Mouse (Mus musculus): ENCODE measurements around the gene Psen2. TPM values are rescaled to one million over a fixed set of nuclear protein-coding genes. Genes with fewer than 3 reads are reported as not detected.

Psen2 gene
- polyA plus RNA-seq (2016; fragmentation: Nextera tagmentation; extraction: Ambion mirVana): 6.2 and 6.5 TPM in 2 replicates

DNA sequence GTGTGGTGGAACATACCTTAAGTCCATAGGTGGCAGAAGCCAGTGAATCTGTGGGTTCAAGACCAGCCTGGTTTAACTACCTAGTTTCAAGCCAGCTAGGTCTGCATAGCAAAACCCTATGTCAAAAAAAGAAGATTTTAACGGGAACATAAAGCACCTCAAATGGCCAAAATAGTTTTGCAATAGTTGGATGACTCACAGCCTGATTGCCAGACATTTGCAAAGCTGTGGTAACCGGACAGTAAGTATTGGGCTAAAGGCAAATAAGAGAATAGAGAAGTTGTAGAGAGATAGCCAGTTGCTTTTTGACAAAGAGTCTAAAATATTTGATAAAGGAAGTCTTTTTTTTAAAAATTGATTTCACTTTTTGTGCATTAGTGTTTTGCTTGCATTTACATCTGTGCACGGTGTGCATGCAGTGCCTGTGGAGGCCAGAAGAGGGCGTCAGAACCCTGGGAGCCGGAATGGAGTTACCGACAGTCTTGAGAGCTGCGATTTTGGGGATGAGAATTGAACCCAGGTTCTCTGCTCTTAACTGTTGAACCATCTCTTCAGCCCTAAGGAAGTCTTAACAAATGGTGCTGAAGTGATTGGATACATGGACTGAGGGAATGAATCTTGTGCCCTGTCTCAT, at the start of gene Psen2:
Gene Psen2, minus strand, starts transcription at position 75 of the 634 bp plus-strand sequence.
- Histone ChIP-seq H3K27ac (replicated peaks) (no peak within 1 kb of the TSS), H3K4me1 (peaks cover 7% of the 10 kb centered on the region; the same call in 1 of the 2 replicates), H3K36me3 (no peaks in the 10 kb centered on the region), H3K4me3 (no peak within 1 kb of the TSS), H3K27me3 (ENCODE audit: low read depth, poor library complexity, severe bottlenecking) (peaks cover 12% of the 10 kb centered on the region), H3K9me3 (replicated peaks) (no peaks in the 10 kb centered on the region)
- WGBS: 21% methylated on average over 7 of the region's 7 CpGs
- DNase-seq (ENCODE audit: low spot score): peak; percentile 40

DNA sequence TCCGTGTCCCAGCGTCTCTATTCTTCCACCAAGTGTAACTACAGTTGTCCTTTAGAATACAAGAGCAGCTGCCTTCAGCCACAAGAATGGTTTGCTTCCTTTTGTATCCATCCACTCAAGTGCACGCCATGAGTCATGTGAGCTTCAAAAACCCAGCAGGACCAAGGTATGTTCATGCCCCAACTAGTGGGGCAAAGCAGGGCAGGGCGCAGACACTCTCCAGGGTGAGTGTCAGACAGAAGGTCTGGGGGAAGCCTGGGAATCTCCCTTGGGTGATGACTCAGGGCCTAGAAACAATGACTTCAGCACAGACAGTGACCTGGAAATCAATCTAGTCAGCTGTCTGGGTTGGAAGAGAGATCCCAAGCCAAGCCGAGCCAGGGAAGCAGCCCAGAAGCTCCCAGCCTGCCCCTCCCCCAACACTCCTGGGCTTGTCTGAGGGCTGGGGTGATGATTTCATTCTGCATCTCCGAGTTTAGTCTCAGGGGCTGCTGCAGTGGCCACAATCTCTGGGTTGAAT, 49.6 kb upstream of the Psen2 start:
- WGBS: 40% methylated on average over 6 of the region's 6 CpGs
- peak; percentile 46 for DNase-seq (ENCODE audit: low spot score)
- Histone ChIP-seq H3K36me3 (no peaks in the 10 kb centered on the region), H3K9me3 (replicated peaks) (no peaks in the 10 kb centered on the region), H3K27ac (replicated peaks) (peak overlapping the region; percentile 63), H3K27me3 (ENCODE audit: low read depth, poor library complexity, severe bottlenecking) (peaks cover 27% of the 10 kb centered on the region), H3K4me1 (peaks cover 25% of the 10 kb centered on the region), H3K4me3 (0 out of 2 replicates have a peak overlapping the region, but pooled peaks have one; percentile 49)

DNA sequence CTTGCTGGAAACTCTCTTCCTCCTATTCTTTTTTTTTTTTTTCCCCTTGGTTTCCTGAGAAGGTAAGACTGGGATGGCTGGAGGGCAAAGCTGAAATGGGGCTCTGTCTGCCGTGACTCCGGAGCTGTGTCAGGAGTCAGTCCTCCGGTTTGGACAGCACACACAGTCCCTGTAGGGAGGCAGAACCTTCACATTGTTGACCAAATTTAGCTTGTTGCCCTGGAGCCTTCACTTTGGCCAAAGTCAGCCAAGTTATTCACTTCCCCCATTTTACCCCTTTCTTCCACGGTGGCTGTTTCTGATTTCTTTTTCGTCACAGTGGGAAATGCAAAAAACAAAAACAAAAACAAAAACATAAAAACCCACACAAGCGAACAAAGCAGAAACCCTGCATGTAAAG, 49.0 kb upstream of the Psen2 start:
- DNase-seq (ENCODE audit: low spot score): no peak
- H3K4me1 ChIP-seq: peaks cover 25% of the 10 kb centered on the region
- no peak overlapping the region for H3K27ac ChIP-seq (replicated peaks)
- H3K4me3 ChIP-seq: no peak overlapping the region
- H3K9me3 ChIP-seq (replicated peaks): no peaks in the 10 kb centered on the region
- no peaks in the 10 kb centered on the region for H3K36me3 ChIP-seq
- peaks cover 24% of the 10 kb centered on the region for H3K27me3 ChIP-seq (ENCODE audit: low read depth, poor library complexity, severe bottlenecking)
- 72% methylated on average over 6 of the region's 6 CpGs for WGBS

DNA sequence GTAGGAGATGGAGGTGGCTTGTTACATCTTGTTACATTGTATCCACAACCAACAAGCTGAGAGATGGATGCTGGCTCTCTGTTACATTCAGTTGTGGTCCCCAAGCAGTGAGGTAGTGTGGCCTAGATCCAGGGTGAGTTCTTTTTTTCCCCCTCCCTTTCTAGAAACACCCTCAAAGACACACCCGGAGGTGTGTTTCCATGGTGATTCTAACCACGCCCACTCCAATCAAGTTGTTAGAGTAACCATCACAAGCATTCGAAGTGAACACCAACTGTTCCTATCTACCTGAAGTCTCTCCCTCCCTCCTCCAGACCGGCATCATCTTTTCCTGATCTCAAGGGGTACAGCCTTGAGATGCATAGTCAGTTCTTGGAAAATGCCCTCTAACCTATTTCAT, 45.7 kb upstream of the Psen2 start:
- Histone ChIP-seq H3K27ac (replicated peaks) (no peak overlapping the region), H3K36me3 (no peaks in the 10 kb centered on the region), H3K9me3 (replicated peaks) (no peaks in the 10 kb centered on the region), H3K4me1 (peaks cover 19% of the 10 kb centered on the region), H3K4me3 (no peak overlapping the region), H3K27me3 (ENCODE audit: low read depth, poor library complexity, severe bottlenecking) (peaks cover 6% of the 10 kb centered on the region; the same call in 1 of the 2 replicates)
- no peak for DNase-seq (ENCODE audit: low spot score)
- WGBS: 75% methylated on average over 4 of the region's 4 CpGs

DNA sequence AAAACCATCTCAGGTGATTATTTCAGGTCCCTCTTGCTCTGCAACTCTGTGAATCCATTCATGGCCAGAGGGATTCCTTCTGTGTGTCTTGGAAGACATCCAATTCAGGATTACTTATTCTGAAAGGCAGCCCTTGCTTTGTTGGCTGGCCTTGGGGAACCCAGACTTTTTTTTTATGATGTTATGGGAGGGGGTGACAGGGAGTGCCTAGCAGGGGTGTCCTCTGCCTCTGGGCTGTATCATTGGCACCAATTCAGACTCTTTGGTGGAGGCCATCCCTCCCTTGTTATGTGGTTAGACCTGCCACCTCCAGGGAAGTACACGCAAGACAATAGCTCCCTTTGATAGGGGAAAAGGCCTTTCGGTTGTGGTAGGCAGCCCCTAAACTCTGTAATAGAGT, 44.4 kb upstream of the Psen2 start:
- Histone ChIP-seq H3K27ac (replicated peaks) (no peak overlapping the region), H3K27me3 (ENCODE audit: low read depth, poor library complexity, severe bottlenecking) (peaks cover 6% of the 10 kb centered on the region; the same call in 1 of the 2 replicates), H3K9me3 (replicated peaks) (no peaks in the 10 kb centered on the region), H3K36me3 (no peaks in the 10 kb centered on the region), H3K4me3 (no peak overlapping the region), H3K4me1 (peaks cover 17% of the 10 kb centered on the region)
- no peak for DNase-seq (ENCODE audit: low spot score)
- 76% methylated on average over 2 of the region's 2 CpGs for WGBS

DNA sequence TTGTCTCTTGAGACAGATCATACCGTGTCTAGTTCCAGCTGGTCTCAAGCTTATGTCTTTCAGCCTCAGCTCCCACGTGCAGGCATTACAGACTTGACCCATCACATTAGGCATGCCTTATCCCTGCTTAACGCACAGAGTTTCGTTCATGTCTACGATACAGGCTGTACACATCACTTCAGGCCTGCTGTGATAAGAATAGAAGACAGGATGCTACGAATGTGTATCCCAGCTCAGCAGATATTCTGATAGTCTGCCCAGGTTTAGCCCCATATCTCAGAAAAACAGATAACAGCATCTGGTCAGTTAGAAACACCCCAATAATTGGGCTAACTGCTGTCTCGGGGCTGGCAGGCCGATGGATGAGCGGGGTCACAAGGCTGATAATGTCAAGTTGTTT, 43.7 kb upstream of the Psen2 start:
- no peaks in the 10 kb centered on the region for H3K36me3 ChIP-seq
- no peak for DNase-seq (ENCODE audit: low spot score)
- H3K27ac ChIP-seq (replicated peaks): no peak overlapping the region
- 93% methylated on average over 9 of the region's 9 CpGs for WGBS
- peaks cover 13% of the 10 kb centered on the region for H3K4me1 ChIP-seq
- no peak overlapping the region for H3K4me3 ChIP-seq
- no peaks in the 10 kb centered on the region for H3K9me3 ChIP-seq (replicated peaks)
- peaks cover 6% of the 10 kb centered on the region; the same call in 1 of the 2 replicates for H3K27me3 ChIP-seq (ENCODE audit: low read depth, poor library complexity, severe bottlenecking)

DNA sequence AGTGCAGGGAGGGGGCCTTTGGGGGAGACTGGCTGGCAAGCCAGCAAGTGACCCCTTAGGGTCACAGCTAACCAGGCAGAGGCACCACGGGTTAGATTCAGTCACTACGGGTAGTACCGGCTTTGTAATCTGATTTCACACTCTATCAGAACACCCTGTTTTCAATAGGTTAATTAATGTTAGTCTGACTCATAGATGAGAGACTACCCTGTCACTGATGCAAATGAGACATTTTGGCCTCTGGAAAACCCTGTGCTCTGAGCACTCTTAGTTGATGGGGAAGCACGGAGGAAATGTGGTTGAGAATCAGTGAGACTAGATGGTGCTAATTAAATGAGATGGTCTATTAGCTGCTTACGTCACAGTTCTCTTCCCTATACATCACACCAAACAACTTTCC, 40.4 kb upstream of the Psen2 start:
- no peak for DNase-seq (ENCODE audit: low spot score)
- WGBS: 64% methylated on average over 5 of the region's 5 CpGs
- Histone ChIP-seq H3K36me3 (no peaks in the 10 kb centered on the region), H3K27ac (replicated peaks) (no peak overlapping the region), H3K9me3 (replicated peaks) (no peaks in the 10 kb centered on the region), H3K4me1 (peaks cover 18% of the 10 kb centered on the region), H3K27me3 (ENCODE audit: low read depth, poor library complexity, severe bottlenecking) (no peaks in the 10 kb centered on the region), H3K4me3 (no peak overlapping the region)

DNA sequence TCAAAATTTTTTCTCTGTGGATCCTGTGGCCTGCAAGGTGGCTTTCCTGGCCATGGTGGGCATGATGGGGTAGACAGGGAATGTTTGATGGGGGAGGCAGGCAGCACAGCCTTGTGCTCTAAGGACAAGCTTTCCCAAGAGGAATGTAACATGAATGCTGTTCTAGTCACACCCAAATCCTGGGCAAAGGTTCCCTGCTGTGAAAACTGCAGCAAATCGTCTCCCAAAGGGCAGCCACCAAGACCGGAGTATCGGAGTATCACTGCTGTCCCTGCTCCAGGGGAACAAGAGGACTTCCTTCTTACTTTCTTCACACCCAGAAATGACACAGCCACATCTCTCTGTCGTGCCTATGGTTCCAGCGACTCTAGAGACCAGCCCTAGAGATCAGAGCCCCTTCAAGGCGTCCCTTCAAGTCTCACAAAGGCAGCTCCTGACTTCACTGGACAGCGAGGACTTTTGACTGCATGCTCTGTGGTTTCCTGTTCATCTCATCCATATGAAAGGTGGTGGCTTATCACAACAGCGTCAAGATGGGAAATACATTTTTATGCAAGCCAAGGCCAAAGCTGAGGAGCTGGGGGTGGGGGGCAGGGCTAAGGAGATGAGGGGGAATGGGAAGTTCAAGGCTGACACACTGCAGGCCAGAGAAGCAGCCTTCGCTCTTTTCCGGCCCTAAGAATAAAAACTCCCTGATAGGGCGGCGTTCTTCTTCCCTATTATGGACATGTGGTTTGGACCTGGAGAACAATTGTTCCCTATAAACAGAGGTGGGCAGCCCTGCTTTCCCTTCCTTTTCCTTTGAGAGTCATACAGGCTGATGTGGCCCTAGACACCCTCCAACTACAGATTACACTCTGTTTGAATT, 39.2 kb upstream of the Psen2 start:
- H3K4me3 ChIP-seq: no peak overlapping the region
- H3K27me3 ChIP-seq (ENCODE audit: low read depth, poor library complexity, severe bottlenecking): no peaks in the 10 kb centered on the region
- peaks cover 24% of the 10 kb centered on the region for H3K4me1 ChIP-seq
- no peak for DNase-seq (ENCODE audit: low spot score)
- 69% methylated on average over 12 of the region's 12 CpGs for WGBS
- H3K36me3 ChIP-seq: no peaks in the 10 kb centered on the region
- H3K9me3 ChIP-seq (replicated peaks): no peaks in the 10 kb centered on the region
- no peak overlapping the region for H3K27ac ChIP-seq (replicated peaks)

DNA sequence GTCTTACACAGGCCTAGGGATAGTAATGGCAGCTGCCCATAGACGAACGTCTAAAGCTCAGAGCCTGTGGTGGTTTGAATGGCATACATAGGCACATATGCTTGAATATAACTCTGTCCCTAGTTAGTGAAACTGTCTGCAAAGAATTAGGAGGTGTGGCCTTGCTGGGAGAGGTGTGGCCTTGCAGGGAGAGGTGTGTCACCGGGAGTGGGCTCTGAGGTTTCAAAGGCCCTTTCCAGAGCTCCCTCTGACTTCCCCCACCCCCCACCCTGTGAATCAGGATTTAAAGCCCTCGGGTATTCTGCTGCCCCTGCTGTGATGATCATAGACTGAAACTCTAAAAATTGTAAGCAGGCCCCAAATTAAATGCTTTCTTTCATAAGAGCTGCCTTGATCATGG, 37.8 kb upstream of the Psen2 start:
- DNase-seq (ENCODE audit: low spot score): no peak
- no peaks in the 10 kb centered on the region for H3K27me3 ChIP-seq (ENCODE audit: low read depth, poor library complexity, severe bottlenecking)
- no peaks in the 10 kb centered on the region for H3K9me3 ChIP-seq (replicated peaks)

DNA sequence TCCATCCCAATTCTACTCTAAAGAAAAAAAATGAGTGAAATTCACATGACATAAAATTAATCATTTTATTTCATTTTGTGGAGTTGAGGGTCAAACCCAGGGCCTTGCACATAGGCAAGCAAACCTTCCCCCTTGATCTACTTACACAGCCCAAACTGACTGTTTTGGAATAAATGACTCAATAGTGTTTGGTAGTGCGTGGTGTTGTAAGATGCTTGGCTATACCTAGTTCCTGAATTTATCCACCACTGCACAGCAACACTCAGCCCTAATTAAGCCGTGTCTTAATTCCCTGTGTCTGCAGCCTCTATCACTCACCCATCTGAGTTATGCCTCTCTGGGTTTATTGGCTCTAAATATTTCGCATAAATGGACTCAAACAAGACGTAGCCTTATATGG, 37.1 kb upstream of the Psen2 start:
- Histone ChIP-seq H3K4me1 (peaks cover 26% of the 10 kb centered on the region), H3K27ac (replicated peaks) (no peak overlapping the region), H3K27me3 (ENCODE audit: low read depth, poor library complexity, severe bottlenecking) (no peaks in the 10 kb centered on the region), H3K9me3 (replicated peaks) (no peaks in the 10 kb centered on the region), H3K36me3 (no peaks in the 10 kb centered on the region), H3K4me3 (no peak overlapping the region)
- DNase-seq (ENCODE audit: low spot score): no peak
- WGBS: 87% methylated on average over 4 of the region's 4 CpGs

More for the DNA sequence above, 37.8 kb upstream of the Psen2 start:
- peaks cover 26% of the 10 kb centered on the region for H3K4me1 ChIP-seq
- no peaks in the 10 kb centered on the region for H3K36me3 ChIP-seq
- H3K27ac ChIP-seq (replicated peaks): no peak overlapping the region
- WGBS: 55% methylated on average over 4 of the region's 4 CpGs
- no peak overlapping the region for H3K4me3 ChIP-seq

DNA sequence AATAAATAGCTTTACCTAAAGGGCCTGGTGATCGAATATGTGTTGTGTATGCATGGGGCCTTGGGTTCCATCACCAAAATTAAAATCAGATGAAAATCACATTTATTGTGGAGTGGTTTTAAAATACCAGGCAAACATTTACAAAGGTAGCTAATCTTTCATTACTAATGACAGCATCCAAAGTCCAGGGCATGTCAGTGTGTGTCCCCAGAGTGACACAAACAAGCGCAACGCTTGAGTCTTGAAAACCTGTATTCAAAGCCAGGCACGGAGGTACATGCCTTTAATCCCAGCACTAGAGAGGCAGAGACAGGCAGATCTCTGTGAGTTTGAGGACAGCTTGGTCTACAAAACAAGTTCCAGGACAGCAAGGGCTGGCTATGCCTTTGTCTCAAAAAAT, 36.5 kb upstream of the Psen2 start:
- H3K27me3 ChIP-seq (ENCODE audit: low read depth, poor library complexity, severe bottlenecking): no peaks in the 10 kb centered on the region
- no peaks in the 10 kb centered on the region for H3K36me3 ChIP-seq
- H3K4me1 ChIP-seq: peaks cover 26% of the 10 kb centered on the region
- DNase-seq (ENCODE audit: low spot score): no peak
- H3K4me3 ChIP-seq: no peak overlapping the region
- H3K27ac ChIP-seq (replicated peaks): no peak overlapping the region
- WGBS: 93% methylated on average over 4 of the region's 4 CpGs
- H3K9me3 ChIP-seq (replicated peaks): no peaks in the 10 kb centered on the region

DNA sequence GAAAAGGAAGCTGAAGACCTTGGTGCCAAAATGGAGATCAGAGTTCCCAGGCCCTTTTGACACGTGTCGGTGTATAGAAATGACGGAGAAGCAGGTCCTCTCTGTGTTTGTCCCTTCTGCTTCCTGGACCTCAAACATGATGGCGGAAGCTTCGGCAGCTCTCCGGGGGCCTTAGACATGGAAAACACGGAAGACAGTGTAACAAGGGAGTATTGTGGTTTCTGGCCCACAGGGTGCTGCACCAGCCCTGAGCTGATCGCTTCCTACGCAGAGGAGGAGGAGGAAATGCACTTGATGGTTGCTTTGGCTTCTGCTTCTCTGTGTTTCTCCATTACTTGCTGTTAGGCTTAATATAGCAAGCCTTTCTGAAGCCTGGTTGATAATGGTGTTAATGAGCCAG, 32.9 kb upstream of the Psen2 start:
- no peaks in the 10 kb centered on the region for H3K9me3 ChIP-seq (replicated peaks)
- H3K4me1 ChIP-seq: peaks cover 11% of the 10 kb centered on the region
- H3K36me3 ChIP-seq: no peaks in the 10 kb centered on the region
- WGBS: 91% methylated on average over 9 of the region's 9 CpGs
- no peaks in the 10 kb centered on the region for H3K27me3 ChIP-seq (ENCODE audit: low read depth, poor library complexity, severe bottlenecking)
- DNase-seq (ENCODE audit: low spot score): no peak
- no peak overlapping the region for H3K27ac ChIP-seq (replicated peaks)
- no peak overlapping the region for H3K4me3 ChIP-seq

DNA sequence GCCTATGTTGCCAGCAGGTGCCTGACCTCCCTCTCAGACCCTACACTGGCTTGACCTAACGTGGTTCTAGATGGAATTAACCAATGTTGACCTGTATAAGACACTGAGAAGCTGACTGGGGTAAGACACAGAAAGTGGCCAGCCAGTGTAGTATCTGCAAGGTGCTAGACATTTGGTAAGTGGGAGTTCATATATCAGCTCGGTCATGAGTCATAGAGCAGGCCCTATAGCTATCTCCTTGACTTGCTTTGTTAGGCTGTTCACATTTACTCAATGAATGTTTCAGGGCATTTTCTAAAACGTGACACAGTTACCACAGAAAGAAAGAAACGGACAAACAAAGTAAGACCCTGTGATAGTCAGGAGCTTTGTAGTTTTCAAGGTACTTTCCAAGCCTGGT, 27.1 kb upstream of the Psen2 start:
- Histone ChIP-seq H3K27me3 (ENCODE audit: low read depth, poor library complexity, severe bottlenecking) (no peaks in the 10 kb centered on the region), H3K27ac (replicated peaks) (no peak overlapping the region), H3K4me1 (peaks cover 9% of the 10 kb centered on the region), H3K36me3 (no peaks in the 10 kb centered on the region), H3K9me3 (replicated peaks) (no peaks in the 10 kb centered on the region), H3K4me3 (no peak overlapping the region)
- WGBS: 88% methylated on average over 4 of the region's 4 CpGs
- no peak for DNase-seq (ENCODE audit: low spot score)
